Mouse (Mus musculus) heart, postnatal 36 days (tissue): Measurements from ENCODE around the gene Casz1. TPM values are rescaled to one million over a fixed set of nuclear protein-coding genes. Genes with fewer than 3 reads are reported as not detected.

ENCODE experiments used
- DNase-seq, 2 experiments: peaks; one replicate each; pipeline ENCODE4 v3.0.0; 2021 to 2022
- intact Hi-C: fragments of 180-260 bp; cut with DNase I; formaldehyde crosslinking; loops from one replicate; pipeline ENCODE4 v1.15.1; 2025
- total RNA-seq, 2 experiments: library from RNA; stranded (reverse); gene quantifications; 2 replicates each; pipeline ENCODE4 v1.2.3; 2021

The Casz1 gene
- total RNA-seq, 2 experiments from 2014 or later, result 38.7 to 45.3 TPM

- peak; percentile 53 to 70 for DNase-seq
- intact Hi-C loops, result no loop called here
Measured at GRCm38 (mm10) chr4:148871751-148872334, 67.6 kb downstream of the Casz1 start.

DNA sequence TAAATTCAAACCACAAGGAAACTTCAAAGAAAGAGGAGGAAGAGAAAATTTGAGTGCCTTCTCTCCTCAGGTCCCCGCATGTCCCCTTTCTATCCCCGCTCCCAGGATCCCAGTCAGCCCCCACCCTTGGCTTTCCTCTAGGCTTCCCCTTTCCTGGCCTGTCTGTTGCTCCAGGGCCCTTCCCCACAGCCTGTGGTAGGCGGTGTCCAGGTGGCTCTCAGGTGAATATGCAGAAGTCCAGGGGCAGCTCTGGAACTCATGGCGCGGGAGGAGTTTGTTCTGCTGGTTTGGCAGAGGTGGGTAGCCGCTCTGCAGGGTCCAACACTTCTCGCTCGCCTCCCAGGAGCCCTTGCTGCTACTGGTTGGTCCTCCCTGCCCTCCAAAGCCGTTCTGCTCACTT, 68.1 kb downstream of the Casz1 start:
- intact Hi-C loops, result no loop called here
- no peak for DNase-seq

DNA sequence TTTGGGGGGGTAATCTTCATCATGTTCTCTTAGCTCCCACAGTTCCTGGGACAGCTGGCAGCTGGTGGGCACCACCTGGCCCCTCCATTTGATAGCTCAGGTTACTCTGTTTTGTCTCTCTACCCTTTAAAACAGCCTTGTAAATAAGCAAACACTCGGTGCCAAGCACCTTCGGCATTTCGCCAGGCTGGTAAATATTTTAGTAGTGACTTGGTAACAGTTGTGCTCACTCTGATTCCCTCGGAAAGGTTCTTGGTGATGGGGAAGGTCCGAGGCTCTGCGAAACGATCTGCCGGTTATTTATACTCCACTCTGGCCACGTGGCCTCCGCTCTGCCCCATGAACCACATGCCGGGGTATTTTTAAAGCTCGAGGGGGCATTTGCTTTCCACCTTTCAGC, 68.6 kb downstream of the Casz1 start:
- DNase-seq, result peak; percentile 32 to 58
- intact Hi-C loops, result no loop called here

- DNase-seq, result no peak
- intact Hi-C loops, result loop anchor here (2.0 kb wide), 1 partner anchor 79 kb away; no protein-coding TSS in a partner anchor
Measured at GRCm38 (mm10) chr4:148876166-148876565, 71.9 kb downstream of the Casz1 start.

DNA sequence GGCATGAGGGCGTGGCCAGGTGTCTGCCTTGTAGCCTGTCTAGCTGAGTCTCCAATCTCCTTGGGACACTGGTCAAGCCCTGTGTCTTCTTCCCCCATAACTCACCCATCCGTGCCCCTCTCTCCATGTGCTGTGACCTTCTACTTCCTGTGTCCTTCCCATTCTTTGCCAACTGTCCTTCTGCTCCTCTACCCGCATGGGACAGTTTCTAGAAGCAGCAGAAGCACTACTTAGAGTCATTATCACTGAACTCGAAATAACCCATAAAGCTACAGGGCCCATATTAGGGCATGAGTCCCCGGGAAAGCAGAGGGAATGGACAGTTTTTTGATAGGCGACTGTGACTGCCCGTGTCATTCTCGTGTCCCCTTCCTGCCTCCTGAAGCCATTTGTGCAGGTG, 72.6 kb downstream of the Casz1 start:
- DNase-seq, result no peak
- intact Hi-C loops, result loop anchor here (2.0 kb wide), 1 partner anchor 78 kb away; no protein-coding TSS in a partner anchor

GRCm38 (mm10) chr4:148878192-148878983, 74.2 kb downstream of the Casz1 start:
- intact Hi-C loops, result no loop called here
- no peak for DNase-seq

DNA sequence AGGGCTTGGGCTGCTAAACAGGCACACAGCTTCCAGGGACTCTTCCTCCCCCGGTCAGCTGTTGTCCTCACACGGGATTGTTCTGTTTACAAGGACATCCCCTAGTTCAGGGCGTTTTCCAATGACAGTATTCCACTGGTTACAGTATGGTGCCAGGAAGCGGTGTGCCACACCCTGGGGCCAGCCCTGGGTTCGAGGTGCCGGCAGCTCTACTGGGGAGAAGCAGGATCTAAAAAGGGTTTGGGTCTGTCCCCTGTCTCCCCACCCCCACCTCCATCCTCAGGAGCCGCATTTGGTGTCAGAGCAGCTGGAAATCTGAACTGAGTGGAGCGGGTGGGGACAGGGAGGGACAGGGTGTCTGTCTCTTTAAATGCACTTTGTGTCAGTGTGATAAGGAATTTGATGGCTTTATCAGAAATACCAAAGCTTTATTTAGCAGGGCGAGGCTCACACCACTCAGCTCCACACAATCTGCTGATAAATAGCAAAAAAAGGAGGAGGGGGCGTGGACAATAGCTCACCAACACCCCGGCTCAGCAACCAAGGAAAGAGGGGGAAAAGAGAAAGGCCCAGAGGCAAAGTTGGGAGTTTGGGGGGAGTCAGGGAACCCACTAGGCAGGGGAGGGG, 74.9 kb downstream of the Casz1 start:
- intact Hi-C loops, result no loop called here
- peak; percentile 43 to 65 for DNase-seq

DNA sequence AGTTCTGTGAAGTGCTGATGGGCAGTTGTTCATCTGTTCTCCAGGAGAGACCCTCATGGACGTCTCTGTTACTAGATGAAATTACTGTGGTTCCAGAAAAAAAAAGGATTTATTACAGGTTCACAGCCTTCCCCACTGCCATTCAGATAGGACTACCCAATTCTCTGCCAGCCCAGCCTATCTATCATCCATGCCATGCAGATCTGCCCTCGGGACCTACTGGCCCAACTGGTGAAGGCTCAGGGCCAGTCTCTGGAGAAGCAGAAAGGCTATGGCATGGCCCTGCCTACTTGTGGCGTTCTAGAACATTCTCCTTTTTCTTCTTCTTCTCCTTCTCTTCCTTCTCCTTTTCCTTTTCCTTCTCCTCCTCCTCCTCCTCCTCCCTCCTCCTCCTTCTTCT, 75.4 kb downstream of the Casz1 start:
- no peak for DNase-seq
- intact Hi-C loops, result loop anchor here (1.0 to 5.0 kb wide), 3 partner anchors 23 to 72 kb away; no protein-coding TSS in a partner anchor

DNA sequence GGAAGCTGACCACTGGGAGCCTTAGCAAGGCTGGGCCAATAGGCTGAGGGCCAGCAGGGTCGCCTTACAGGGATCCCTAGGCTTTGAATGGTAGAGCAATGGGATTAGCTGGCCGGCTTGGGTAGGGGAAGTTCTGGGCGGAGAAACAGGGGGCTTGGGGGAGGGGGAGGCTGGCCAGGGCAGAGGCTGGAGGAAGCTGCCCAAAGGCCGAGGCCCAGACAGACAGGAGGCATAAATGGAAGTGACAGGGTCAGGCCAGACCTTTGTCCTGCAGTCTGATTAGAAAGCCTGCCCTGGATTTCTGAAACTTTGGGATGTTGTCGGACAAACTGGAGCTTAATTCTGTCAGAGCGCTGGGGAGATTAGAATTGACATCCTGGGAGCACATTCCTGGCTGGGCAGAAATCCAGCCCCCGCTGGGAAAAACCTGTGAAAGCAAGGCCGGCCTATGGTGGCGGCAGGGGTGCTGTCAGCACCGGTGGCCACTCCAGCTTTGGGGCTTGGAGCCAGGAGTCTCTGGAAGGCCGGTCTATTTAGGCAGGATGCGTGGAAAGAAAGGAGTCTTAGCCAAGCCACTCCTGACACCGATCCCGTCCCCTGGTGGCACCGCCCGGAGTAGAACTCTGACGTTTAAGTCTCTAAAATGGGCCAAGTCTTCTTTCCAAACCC, 76.9 kb downstream of the Casz1 start:
- intact Hi-C loops, result loop anchor here (2.0 to 5.0 kb wide), 2 partner anchors 22 to 74 kb away; no protein-coding TSS in a partner anchor
- DNase-seq, result peak; percentile 57 to 68

GRCm38 (mm10) chr4:148881838-148882237, 77.6 kb downstream of the Casz1 start:
- no peak for DNase-seq
- intact Hi-C loops, result loop anchor here (2.0 to 5.0 kb wide), 2 partner anchors 21 to 75 kb away; no protein-coding TSS in a partner anchor

DNA sequence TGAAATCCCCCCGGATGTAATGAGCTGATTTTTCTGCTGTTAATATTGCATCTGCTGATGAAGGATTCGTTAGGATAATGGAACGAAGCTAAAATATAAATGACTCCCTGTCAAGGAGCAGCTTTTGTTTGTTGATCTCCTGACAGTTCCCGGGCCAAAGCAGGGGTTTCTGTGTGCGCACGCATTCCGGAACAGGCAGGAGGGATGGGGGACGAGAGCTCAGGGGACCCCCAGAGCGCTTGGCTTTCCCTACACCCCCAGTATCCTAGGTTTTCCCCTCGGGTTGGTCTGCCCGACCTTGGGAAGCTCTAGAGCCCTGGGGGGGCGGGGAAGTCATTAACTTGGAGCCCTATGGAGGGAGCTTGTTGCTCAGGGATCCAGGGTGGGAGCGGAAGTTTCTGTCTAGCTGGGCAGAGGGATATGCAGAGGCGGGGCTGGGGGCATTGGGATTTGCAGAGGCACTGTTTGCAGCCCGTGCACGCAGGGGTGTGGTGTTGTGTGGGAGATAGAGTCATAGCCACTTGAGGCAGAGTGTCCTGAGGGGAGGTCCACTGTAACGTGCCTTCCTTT, 78.2 kb downstream of the Casz1 start:
- DNase-seq, result no peak
- intact Hi-C loops, result loop anchor here (5.0 kb wide), 1 partner anchor 75 kb away; no protein-coding TSS in a partner anchor

DNA sequence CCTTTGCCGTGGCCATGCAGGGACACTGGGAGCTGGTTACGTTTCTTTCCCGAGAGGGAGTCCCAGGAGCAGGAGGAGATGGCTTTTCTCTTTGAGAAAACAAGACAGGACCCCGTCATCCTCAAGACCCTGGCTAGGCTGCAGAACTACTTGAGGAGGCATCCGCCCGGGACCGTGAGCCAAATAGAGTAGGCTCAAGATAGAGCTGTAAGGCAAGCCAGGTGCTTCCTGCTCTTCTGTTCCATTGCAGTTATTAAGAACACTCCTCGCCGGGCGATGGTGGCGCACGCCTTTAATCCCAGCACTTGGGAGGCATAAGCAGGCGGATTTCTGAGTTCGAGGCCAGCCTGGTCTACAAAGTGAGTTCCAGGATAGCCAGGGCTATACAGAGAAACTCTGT, 80.4 kb downstream of the Casz1 start:
- intact Hi-C loops, result loop anchor here (5.0 kb wide), 1 partner anchor 77 kb away; no protein-coding TSS in a partner anchor
- DNase-seq, result no peak

- intact Hi-C loops, result no loop called here
- DNase-seq, result no peak
Measured at GRCm38 (mm10) chr4:148885401-148885800, 81.2 kb downstream of the Casz1 start.

GRCm38 (mm10) chr4:148885921-148886540, 81.8 kb downstream of the Casz1 start:
- DNase-seq, result no peak
- intact Hi-C loops, result no loop called here

DNA sequence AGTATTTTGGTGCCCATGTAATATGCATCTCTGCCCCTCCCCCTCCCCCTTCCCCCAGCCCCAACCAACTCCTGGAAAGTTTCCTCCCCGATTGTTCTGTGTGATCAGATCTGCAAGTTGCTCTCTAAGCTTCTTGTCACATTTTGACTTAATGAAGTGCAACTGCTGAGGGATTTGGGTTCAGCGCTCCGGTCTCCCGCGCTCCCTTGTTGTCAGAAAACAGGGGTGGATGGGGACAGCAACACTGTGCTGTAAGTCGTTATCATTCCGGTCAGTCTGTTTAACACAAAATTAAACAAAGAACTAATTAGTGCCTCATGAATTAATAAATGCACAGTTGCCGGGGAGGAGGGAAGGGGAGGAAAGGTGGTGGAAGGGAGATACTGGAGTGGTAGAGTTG, 84.0 kb downstream of the Casz1 start:
- no peak for DNase-seq
- intact Hi-C loops, result no loop called here

GRCm38 (mm10) chr4:148889011-148889410, 84.8 kb downstream of the Casz1 start:
- intact Hi-C loops, result no loop called here
- DNase-seq, result no peak

DNA sequence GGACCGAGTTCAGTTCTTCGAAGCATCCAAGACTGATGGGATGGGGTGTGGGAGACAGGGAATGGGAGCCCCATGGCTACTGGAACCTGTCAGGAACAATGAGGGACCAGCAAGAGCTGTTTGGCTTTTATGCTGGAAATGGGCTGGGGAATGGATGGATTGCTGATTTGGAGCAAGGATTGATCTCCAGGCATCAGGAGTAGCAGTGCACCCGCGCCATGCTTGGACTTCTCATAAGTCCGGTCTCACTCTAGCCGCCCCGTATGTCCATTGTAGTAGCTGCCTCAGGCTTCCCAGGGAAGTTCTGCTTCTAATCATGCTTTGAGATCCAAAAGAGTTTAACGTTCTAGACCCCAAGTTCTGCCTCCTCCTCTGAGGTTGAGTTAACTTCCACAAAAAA, 86.2 kb downstream of the Casz1 start:
- intact Hi-C loops, result no loop called here
- no peak for DNase-seq

- no peak for DNase-seq
Measured at GRCm38 (mm10) chr4:148890892-148891838, 86.9 kb downstream of the Casz1 start.

DNA sequence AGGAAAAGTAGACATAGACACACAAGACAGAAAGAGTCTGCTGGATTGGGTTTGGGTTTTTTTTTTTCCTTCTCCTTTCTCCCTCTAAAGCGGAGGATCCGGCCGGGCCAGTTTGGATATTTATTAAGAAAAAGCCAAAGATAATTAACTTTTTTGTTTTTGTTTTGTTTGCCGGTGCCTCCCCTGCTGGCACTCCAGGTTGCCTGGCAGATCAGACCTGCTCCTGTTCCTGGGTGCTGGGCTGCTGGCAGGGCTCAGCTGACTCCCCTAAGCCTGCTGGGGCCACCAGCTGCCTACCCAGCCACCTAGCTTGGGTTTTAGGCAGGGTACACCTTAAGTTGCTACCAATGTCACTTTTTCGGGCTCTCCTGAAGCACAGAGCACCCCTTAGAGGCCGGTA, 91.9 kb downstream of the Casz1 start:
- no peak for DNase-seq
- intact Hi-C loops, result no loop called here

More at GRCm38 (mm10) chr4:148890892-148891838, 86.9 kb downstream of the Casz1 start:
- intact Hi-C loops, result no loop called here
